Comparison of ENCODE assay signal across 14 mouse cellular contexts in the genomic region with DNA sequence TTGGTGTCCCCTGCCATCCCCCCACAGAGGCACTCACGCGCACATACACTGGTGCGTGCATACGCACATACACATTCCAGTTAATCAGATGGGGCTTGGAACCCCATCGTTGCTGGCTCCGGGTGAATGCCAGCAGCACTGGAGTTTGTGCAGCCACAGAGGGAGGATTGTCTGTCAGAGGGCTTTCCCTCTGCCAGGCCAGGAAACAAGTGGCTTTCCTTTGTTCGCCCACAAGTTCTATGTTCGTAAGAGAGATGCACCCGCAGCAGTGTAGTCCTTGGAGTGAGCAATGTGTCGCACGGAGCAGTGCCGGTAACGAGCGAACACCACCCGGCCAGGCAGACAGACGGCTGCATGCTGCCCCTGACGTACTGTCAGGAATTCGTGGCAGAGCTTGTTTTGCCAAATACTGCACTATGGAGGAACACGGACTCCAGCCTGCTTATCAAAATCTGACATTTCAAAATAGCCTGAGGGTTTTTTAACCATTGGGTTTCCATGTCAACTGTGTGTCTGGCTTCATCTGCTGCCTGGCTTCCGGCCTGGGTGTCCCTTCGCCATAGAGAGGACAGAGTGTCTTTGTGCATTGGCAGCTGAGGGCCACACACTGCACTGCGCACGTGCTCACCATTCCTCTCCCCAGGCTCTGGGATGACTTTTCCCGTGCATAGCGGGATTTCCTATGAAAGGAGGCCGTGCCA. TPM values are rescaled to one million over a fixed set of nuclear protein-coding genes. Genes with fewer than 3 reads are reported as not detected.
A peak's percentile ranks its signal among the peaks of the same experiment; 100 is the strongest.
DNase-seq lines count a peak whose midpoint lies in the region; ATAC-seq lines count a peak whose summit lies in the region.
"Had no signal": no experiment of that assay in that cellular context is flagged by ENCODE, and none has a peak within 500 bp of the region (broad histone marks: within the 10 kb centered on the region; RNA-seq: fewer than 3 reads in every experiment).

No protein-coding gene starts in this region.

- no peak overlapping the region for H3K4me3 ChIP-seq in heart, embryonic 12.5 days
- H3K4me3 ChIP-seq: embryonic facial prominence, embryonic 13.5 days; liver, embryonic 13.5 days; stomach, embryonic 15.5 days had no signal

- no peaks in the 10 kb centered on the region for H3K36me3 ChIP-seq in heart, embryonic 12.5 days
- H3K36me3 ChIP-seq: embryonic facial prominence, embryonic 13.5 days; liver, embryonic 13.5 days; stomach, embryonic 15.5 days had no signal

- no peak overlapping the region for H3K9ac ChIP-seq in heart, embryonic 12.5 days
- H3K9ac ChIP-seq: embryonic facial prominence, embryonic 13.5 days; liver, embryonic 13.5 days; stomach, embryonic 15.5 days had no signal

- H3K4me2 ChIP-seq in heart, embryonic 12.5 days = no peak overlapping the region
- H3K4me2 ChIP-seq: embryonic facial prominence, embryonic 13.5 days; liver, embryonic 13.5 days; stomach, embryonic 15.5 days had no signal

- H3K4me1 ChIP-seq in heart, embryonic 12.5 days (replicated peaks) = no peaks in the 10 kb centered on the region
- H3K4me1 ChIP-seq: liver, embryonic 13.5 days; stomach, embryonic 15.5 days had no signal

- 0 out of 2 replicates have a peak, but pooled peaks cover 4% of the 10 kb centered on the region for H3K27me3 ChIP-seq in heart, embryonic 12.5 days (replicated peaks)
- H3K27me3 ChIP-seq: embryonic facial prominence, embryonic 13.5 days; liver, embryonic 13.5 days; stomach, embryonic 15.5 days had no signal

- H3K27ac ChIP-seq in heart, embryonic 12.5 days (ENCODE audit: poor library complexity, severe bottlenecking) = no peak overlapping the region
- H3K27ac ChIP-seq: embryonic facial prominence, embryonic 13.5 days; liver, embryonic 13.5 days; stomach, embryonic 15.5 days had no signal

- no peak for ATAC-seq in heart, embryonic 12.5 days (ENCODE audit: insufficient number of reproducible peaks, low FRiP score)

- H3K9me3 ChIP-seq in heart, embryonic 12.5 days (replicated peaks) = no peaks in the 10 kb centered on the region
- H3K9me3 ChIP-seq: embryonic facial prominence, embryonic 13.5 days; liver, embryonic 13.5 days; stomach, embryonic 15.5 days had no signal

- WGBS in heart, embryonic 12.5 days = 75% methylated on average over 26 of the region's 26 CpGs

- DNase-seq in cerebellum, postnatal 10 days = peak; percentile 52 to 59
- DNase-seq in cerebellum, adult 11-12 months = no peak
- peak; percentile 68 for DNase-seq in retina, postnatal 1 day
- no peak for DNase-seq in retina, embryonic 14.5 days (ENCODE audit: low spot score)
- DNase-seq in layer of hippocampus, postnatal 14 days (ENCODE audit: low spot score in 2 of 2) = peak; percentile 70 to 77
- peak; percentile 27 to 31 for DNase-seq in right cerebral cortex, postnatal 36 days (ENCODE audit: low spot score in 2 of 2)
- no peak for DNase-seq in lung, postnatal 4 days
- DNase-seq: adrenal gland, postnatal 14 days; gastrocnemius, postnatal 25 days; liver, embryonic 13.5 days had no signal

RNA-seq across cellular contexts. Expression of a gene that starts 40.0 kb away (rescaled TPM):
- total RNA-seq in layer of hippocampus, postnatal 14 days (2021) = 100 to 1,000 TPM; 112 to 119 TPM
- 0.95 and 1.3 TPM in 2 replicates for polyA plus RNA-seq in heart, embryonic 12.5 days (2016; fragmentation: Nextera tagmentation; extraction: Ambion mirVana)
- total RNA-seq: megakaryocyte progenitor cell, adult 5-6 weeks had no signal

Comparison
In these comparisons a context has a peak if more than half of its experiments do, and no peak if none do; other contexts are left out.
1. DNase-seq: peak in cerebellum, postnatal 10 days (2 of 2), retina, postnatal 1 day (single experiment), layer of hippocampus, postnatal 14 days (2 of 2) and right cerebral cortex, postnatal 36 days (2 of 2); none in cerebellum, adult 11-12 months (single experiment), retina, embryonic 14.5 days (single experiment) and lung, postnatal 4 days (0 of 2).